Mouse (Mus musculus) kidney, embryonic 15.5 days (tissue): ENCODE results near the gene Mib2. TPM values are rescaled to one million over a fixed set of nuclear protein-coding genes. Genes with fewer than 3 reads are reported as not detected.

Experiments
- polyA plus RNA-seq: library from polyadenylated mRNA; unstranded; fragments of >200 nt; fragmentation: Nextera tagmentation; extraction: Ambion mirVana; gene quantifications from 2 replicates; pipeline ENCODE4 v1.2.1, GENCODE M21; 2015

The Mib2 gene
- polyA plus RNA-seq, 1 experiment from 2014 or later, result 30.2 TPM

Other genes with a start within 250 kb of the Mib2 start
- 1.0 and 1.1 TPM in 2 replicates for gene Tmem52, start 200.1 kb downstream of the Mib2 start, polyA plus RNA-seq
- 476 and 488 TPM in 2 replicates for gene Gnb1, start 177.8 kb downstream of the Mib2 start, polyA plus RNA-seq
- gene Nadk, start 106.8 kb downstream of the Mib2 start, polyA plus RNA-seq, result 89.0 and 93.6 TPM in 2 replicates
- 9.6 and 10.4 TPM in 2 replicates for gene Slc35e2, start 67.8 kb downstream of the Mib2 start, polyA plus RNA-seq
- 63.4 and 64.8 TPM in 2 replicates for gene Cdk11b, start 44.3 kb downstream of the Mib2 start, polyA plus RNA-seq
- gene Gm10563, start 23.8 kb downstream of the Mib2 start, polyA plus RNA-seq, result not detected in 2 replicates
- gene Mmp23, start 15.8 kb downstream of the Mib2 start, polyA plus RNA-seq, result 51.7 and 68.7 TPM in 2 replicates
- gene Fndc10, start 25.1 kb upstream of the Mib2 start, polyA plus RNA-seq, result 4.9 and 5.3 TPM in 2 replicates
- gene Ssu72, start 35.6 kb upstream of the Mib2 start, polyA plus RNA-seq, result 144 and 145 TPM in 2 replicates
- gene Tmem240, start 65.6 kb upstream of the Mib2 start, polyA plus RNA-seq, result 0.50 and 1.0 TPM in 2 replicates
- gene Atad3a, start 91.9 kb upstream of the Mib2 start, polyA plus RNA-seq, result 115 and 124 TPM in 2 replicates
- gene Vwa1, start 105.5 kb upstream of the Mib2 start, polyA plus RNA-seq, result 5.6 and 7.7 TPM in 2 replicates
- 0.42 and 0.47 TPM in 2 replicates for gene Tmem88b, start 116.7 kb upstream of the Mib2 start, polyA plus RNA-seq
- 0.19 and 0.34 TPM in 2 replicates for gene Ankrd65, start 121.2 kb upstream of the Mib2 start, polyA plus RNA-seq
- gene Mrpl20, start 133.7 kb upstream of the Mib2 start, polyA plus RNA-seq, result 217 and 226 TPM in 2 replicates
- 158 and 173 TPM in 2 replicates for gene Ccnl2, start 143.3 kb upstream of the Mib2 start, polyA plus RNA-seq
- 149 and 158 TPM in 2 replicates for gene Aurkaip1, start 162.1 kb upstream of the Mib2 start, polyA plus RNA-seq
- gene Mxra8, start 170.5 kb upstream of the Mib2 start, polyA plus RNA-seq, result 90.7 and 106 TPM in 2 replicates
- gene Dvl1, start 178.2 kb upstream of the Mib2 start, polyA plus RNA-seq, result 5.2 and 5.3 TPM in 2 replicates
- gene Tas1r3, start 194.2 kb upstream of the Mib2 start, polyA plus RNA-seq, result 0.18 and 0.19 TPM in 2 replicates
- gene Cptp, start 200.2 kb upstream of the Mib2 start, polyA plus RNA-seq, result 13.0 and 15.2 TPM in 2 replicates
- gene Ints11, start 200.3 kb upstream of the Mib2 start, polyA plus RNA-seq, result 72.5 and 78.0 TPM in 2 replicates
- 47.7 and 52.1 TPM in 2 replicates for gene Pusl1, start 222.6 kb upstream of the Mib2 start, polyA plus RNA-seq
- 17.3 and 18.7 TPM in 2 replicates for gene Acap3, start 222.6 kb upstream of the Mib2 start, polyA plus RNA-seq